Mouse (Mus musculus): ENCODE data around the gene Hhat.

The Hhat gene

GRCm38 (mm10) chr1:192784374-192784773, 13.4 kb upstream of the Hhat start:
- peak; percentile 19 for DNase-seq

GRCm38 (mm10) chr1:192781256-192781655, 10.2 kb upstream of the Hhat start:
- DNase-seq = no peak

DNA sequence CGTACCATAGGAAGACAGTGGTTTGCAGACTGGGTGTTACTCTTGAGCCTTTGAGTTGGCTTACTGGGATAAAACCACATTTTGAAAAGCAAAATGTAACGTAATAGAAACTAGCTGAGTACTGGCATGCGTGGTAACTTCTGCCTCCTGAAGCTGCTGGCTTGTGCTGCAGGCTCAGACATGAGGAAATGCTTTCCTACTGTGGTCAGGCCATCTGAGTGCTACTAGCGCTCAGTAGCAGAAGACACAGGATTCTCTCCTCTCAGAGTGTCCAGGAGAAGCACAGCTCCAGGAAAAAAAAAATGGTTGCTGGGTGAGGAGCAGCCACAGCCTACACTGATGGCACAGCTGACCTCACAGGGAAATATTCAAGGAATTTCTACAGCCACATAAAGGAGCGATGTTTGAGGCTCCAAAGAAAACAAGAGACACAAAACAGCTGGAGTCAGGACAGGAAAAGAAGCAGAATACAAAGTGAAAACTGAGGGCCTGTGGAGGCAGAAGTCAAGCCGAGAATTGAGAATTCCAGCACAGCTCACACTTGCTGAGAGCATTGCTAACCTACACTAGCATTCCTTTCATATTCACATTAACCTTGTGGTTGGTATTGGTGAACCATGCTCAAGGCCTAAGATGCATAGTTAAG, 8.0 kb upstream of the Hhat start:
- no peak for DNase-seq

DNA sequence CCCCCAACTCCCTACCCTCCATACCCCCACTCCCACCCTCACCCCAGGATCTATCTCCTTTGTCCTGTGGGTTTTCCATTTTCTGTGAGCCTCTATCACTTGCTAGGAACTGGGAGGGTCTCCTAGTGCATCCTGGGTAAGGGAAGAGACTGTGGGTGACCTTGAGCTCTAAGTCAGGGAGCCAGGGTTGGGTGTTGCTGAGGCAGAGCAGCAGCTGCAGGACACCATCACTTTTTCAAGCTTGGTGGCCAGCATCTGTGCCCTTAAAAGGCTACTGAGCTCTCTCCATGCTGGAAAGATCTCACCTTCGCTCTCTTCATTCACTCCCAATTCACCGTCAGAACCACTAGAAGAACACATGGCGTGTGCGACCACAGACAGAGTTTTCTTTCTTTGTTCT, 7.2 kb upstream of the Hhat start:
- no peak for DNase-seq

GRCm38 (mm10) chr1:192770130-192770494, 911 bp downstream of the Hhat start:
- DNase-seq = peak; percentile 39

DNA sequence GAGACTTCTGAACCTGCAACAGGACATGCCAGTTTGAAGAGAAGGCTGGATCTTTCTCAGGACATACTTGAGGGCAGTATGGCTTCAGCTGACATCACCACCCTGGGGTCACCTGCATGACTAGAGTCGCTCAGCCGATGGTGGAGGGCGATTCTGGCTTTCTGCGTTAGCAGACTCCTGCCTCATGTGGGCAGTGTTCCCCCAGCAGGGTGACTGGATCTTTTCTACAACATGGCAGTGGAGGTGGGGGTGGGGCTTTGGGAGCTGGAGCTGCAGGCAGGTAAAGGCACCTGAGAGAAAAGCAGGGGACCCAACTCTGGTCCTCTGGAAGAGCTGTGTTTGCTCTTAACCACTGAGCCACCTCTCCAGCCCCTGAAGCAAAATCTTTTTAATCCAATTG, 5.5 kb downstream of the Hhat start:
- DNase-seq = no peak

DNA sequence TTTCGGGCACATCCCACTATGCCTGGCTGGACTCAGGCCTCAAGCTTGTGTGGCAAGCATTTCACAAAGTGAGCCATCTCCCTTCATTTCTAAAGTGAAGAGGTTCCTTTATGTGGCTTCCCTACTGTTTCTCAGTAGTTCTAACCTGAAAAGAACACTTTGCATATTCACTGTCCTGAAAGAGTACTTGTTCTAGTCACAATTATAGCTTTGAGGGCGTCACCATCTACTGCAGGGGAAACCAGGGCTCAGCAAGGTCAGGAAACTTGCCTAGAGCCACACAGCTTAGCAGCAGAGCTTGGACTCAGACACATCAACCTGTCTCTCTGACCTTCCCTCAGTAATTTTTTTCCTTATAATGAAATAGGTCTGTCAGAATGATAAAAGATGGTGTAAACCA, 6.5 kb downstream of the Hhat start:
- DNase-seq = no peak

DNA sequence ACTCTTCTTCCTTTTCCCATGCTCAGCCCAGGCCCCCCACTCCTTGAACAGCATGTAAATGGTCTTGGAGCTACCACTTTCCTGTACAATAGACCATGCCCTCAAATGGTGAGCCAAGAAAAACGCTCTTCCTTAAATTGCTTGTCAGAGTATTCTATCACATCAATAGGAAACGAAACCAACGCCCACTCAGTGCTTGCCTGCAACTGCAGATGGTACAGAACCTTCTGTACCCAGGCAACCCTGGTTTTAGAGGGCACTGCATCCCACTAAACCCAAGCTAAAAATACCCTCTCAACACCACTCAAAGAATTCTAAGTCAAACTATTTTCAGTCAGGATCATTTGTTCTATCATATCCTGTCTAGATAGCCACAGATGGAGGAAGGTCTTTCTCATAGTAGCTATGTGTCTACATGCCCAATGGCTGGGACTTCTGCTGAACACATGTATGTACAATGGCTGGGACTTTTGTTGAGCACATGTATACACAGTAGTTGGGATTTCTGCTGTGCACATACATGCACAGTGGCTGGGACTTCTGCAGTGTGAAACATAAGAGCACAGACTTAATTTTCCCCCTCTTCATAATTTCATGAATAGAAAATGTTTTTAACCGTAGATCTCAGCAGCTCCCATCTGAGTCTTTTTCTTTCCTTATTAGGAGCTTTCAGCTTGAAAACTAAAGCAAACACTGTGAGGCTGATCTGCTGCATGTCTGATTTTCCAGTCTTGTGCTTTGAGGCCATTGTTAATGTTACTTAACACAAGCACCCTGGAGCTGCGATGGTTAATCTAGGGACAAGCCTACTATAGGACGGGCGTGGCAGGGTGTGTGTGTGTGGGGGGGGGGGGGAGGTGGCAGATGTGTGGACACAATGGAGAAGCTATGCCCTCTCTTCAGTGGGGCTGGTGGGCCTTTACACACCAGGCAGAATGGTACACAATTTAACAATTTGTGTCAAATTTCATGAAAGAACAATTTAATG, 7.8 kb downstream of the Hhat start:
- no peak for DNase-seq

DNA sequence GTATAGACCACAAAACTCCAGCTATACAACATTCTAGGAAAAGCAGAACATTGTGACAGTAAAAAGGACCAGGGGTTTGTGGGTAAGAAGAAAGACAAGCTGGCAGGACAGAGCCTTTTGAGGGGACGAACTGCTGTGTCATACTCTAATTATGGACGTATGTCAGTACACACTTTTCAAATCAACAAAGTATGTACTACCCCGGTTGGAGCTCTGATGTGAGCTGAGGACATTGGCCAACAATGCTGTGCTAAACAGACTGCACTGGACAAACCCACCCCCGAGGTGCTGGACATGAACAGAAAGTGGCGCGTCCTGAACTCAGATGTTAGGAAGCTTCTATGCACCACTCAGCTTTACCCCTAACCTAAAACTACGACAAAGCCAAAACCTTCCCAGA, 14.3 kb downstream of the Hhat start:
- no peak for DNase-seq

- no peak for DNase-seq
These were observed 15.1 kb downstream of the Hhat start for GRCm38 (mm10) chr1:192755685-192756606.

DNA sequence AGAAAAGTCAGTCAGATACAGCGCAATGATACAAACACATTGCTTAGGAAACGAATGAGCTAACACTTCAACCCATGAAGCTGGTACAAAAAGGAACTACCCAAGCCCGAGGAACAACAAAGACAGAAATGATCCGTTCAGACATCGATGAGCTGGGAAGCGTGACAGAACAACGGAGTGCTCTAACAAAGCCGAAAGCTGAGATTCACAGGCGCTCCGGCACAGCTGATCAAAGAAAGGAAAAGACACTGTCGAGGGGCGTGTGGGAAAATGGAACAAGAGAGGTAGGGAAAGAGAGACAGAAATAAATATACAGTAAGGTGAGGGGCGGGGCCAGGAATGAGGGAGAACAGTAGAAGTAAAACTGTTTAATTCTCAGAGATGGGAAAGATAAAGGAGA, 15.8 kb downstream of the Hhat start:
- DNase-seq = no peak

- no peak for DNase-seq
These were observed 16.8 kb downstream of the Hhat start for GRCm38 (mm10) chr1:192754268-192754667.

- no peak for DNase-seq
These were observed 18.1 kb downstream of the Hhat start for GRCm38 (mm10) chr1:192752659-192753601.

- no peak for DNase-seq
These were observed 21.0 kb downstream of the Hhat start for GRCm38 (mm10) chr1:192750042-192750437.

GRCm38 (mm10) chr1:192749270-192750041, 21.6 kb downstream of the Hhat start:
- no peak for DNase-seq

- no peak for DNase-seq
These were observed 24.8 kb downstream of the Hhat start for GRCm38 (mm10) chr1:192746201-192746600.

GRCm38 (mm10) chr1:192745240-192746101, 25.6 kb downstream of the Hhat start:
- DNase-seq = no peak

GRCm38 (mm10) chr1:192744880-192745239, 26.2 kb downstream of the Hhat start:
- DNase-seq = no peak

DNA sequence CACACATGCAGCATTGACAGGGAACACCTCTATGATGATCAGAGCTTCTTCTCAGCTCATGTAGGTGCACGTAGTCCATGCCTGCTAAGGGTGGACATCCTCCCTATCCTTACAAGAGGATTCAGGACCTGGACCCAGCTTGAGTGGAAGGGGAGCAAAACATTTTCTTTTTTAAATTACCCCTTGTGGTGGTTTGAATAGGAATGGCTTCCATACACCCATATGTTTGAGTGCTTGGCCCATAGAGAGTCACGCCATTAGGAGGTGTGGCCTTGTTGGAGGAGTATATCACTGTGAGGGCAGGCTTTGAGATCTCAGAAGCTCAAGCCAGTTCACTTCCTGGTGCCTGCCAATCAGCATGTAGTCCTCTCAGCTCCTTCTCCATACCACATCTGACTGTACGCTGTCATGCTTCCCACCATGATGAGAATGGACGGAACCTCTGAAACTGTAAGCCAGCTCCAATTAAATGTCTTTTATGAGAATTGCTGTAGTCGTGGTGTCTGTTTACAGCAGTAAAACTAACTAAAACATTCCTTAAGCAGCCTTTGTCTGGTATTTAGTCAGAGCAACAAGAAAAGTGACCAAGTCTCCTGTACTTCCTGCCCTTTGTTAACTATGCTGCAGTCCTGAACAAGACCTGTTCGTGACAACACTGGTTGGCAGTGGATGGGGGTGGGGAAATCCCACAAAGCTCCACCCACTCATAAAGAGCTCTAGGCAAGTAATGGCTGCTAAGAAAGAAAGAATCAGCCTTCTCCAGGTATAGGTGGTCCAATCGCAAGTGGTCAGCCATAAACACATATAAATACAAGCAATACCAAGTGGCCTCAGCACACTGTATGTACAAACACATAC, 28.4 kb downstream of the Hhat start:
- DNase-seq = no peak
